Mouse (Mus musculus): ENCODE results near the gene Mier2.

GRCm38 (mm10) chr10:79542171-79542570, 12.8 kb downstream of the Mier2 start:
- TF ChIP-seq CTCF (conservative IDR thresholded peaks at IDR 0.05; ENCODE audit: low read length) = no peak
- no peak for TF ChIP-seq NANOG (IDR thresholded peaks at IDR 0.05; ENCODE audit: borderline replicate concordance, low read length)
